Comparison of ENCODE assay signal across 17 mouse cellular contexts in genomic region chr11:59329616-59330015, GRCm38 (mm10). TPM values are rescaled to one million over a fixed set of nuclear protein-coding genes. Genes with fewer than 3 reads are reported as not detected.
DNase-seq lines count a peak whose midpoint lies in the region; ATAC-seq lines count a peak whose summit lies in the region.
"Had no signal": no experiment of that assay in that cellular context is flagged by ENCODE, and none has a peak within 500 bp of the region (broad histone marks: within the 10 kb centered on the region; RNA-seq: fewer than 3 reads in every experiment).

No protein-coding gene starts in this region.

- no peak overlapping the region for H3K4me2 ChIP-seq in kidney, embryonic 15.5 days
- no peak overlapping the region for H3K4me2 ChIP-seq in embryonic facial prominence, embryonic 12.5 days (replicated peaks)
- no peak overlapping the region for H3K4me2 ChIP-seq in hindbrain, embryonic 12.5 days (replicated peaks)
- no peak overlapping the region for H3K4me2 ChIP-seq in midbrain, embryonic 13.5 days (replicated peaks)

- peak overlapping the region; percentile 57 for H3K27ac ChIP-seq in kidney, embryonic 15.5 days
- peak overlapping the region; percentile 58; the same call in 1 of the 2 replicates for H3K27ac ChIP-seq in embryonic facial prominence, embryonic 12.5 days
- peak overlapping the region; percentile 48; the same call in 1 of the 2 replicates for H3K27ac ChIP-seq in hindbrain, embryonic 12.5 days
- H3K27ac ChIP-seq in midbrain, embryonic 13.5 days, result peak overlapping the region; percentile 64; the same call in 1 of the 2 replicates

- H3K9ac ChIP-seq in kidney, embryonic 15.5 days, result no peak overlapping the region
- H3K9ac ChIP-seq in embryonic facial prominence, embryonic 12.5 days, result peak overlapping the region; percentile 19; the same call in 1 of the 2 replicates
- peak overlapping the region; percentile 41; the same call in 1 of the 2 replicates for H3K9ac ChIP-seq in hindbrain, embryonic 12.5 days
- H3K9ac ChIP-seq in midbrain, embryonic 13.5 days (replicated peaks), result no peak overlapping the region

- 36% methylated on average over 6 of the region's 6 CpGs for WGBS in kidney, embryonic 15.5 days
- WGBS in embryonic facial prominence, embryonic 12.5 days, result 13% methylated on average over 6 of the region's 6 CpGs
- 19% methylated on average over 6 of the region's 6 CpGs for WGBS in hindbrain, embryonic 12.5 days
- WGBS in midbrain, embryonic 13.5 days, result 5% methylated on average over 6 of the region's 6 CpGs

- peaks cover 49% of the 10 kb centered on the region for H3K4me1 ChIP-seq in kidney, embryonic 15.5 days
- peaks cover 32% of the 10 kb centered on the region for H3K4me1 ChIP-seq in embryonic facial prominence, embryonic 12.5 days
- peaks cover 16% of the 10 kb centered on the region for H3K4me1 ChIP-seq in hindbrain, embryonic 12.5 days
- peaks cover 27% of the 10 kb centered on the region for H3K4me1 ChIP-seq in midbrain, embryonic 13.5 days (replicated peaks)

- H3K27me3 ChIP-seq in kidney, embryonic 15.5 days, result peaks cover 4% of the 10 kb centered on the region; the same call in 1 of the 2 replicates
- 0 out of 2 replicates have a peak, but pooled peaks cover 2% of the 10 kb centered on the region for H3K27me3 ChIP-seq in embryonic facial prominence, embryonic 12.5 days
- 0 out of 2 replicates have a peak, but pooled peaks cover 9% of the 10 kb centered on the region for H3K27me3 ChIP-seq in hindbrain, embryonic 12.5 days
- peaks cover 29% of the 10 kb centered on the region for H3K27me3 ChIP-seq in midbrain, embryonic 13.5 days

- no peaks in the 10 kb centered on the region for H3K36me3 ChIP-seq in kidney, embryonic 15.5 days
- peaks cover 6% of the 10 kb centered on the region; the same call in 1 of the 2 replicates for H3K36me3 ChIP-seq in embryonic facial prominence, embryonic 12.5 days
- H3K36me3 ChIP-seq in hindbrain, embryonic 12.5 days, result no peaks in the 10 kb centered on the region
- H3K36me3 ChIP-seq in midbrain, embryonic 13.5 days, result no peaks in the 10 kb centered on the region

- 0 out of 2 replicates have a peak, but pooled peaks have one; percentile 31 for ATAC-seq in kidney, embryonic 15.5 days (replicated peaks; ENCODE audit: low FRiP score)
- ATAC-seq in embryonic facial prominence, embryonic 12.5 days (ENCODE audit: insufficient number of reproducible peaks, insufficient read depth, low FRiP score, low TSS enrichment), result no peak
- no peak for ATAC-seq in hindbrain, embryonic 12.5 days (ENCODE audit: low FRiP score)
- ATAC-seq in midbrain, embryonic 13.5 days, result peak; percentile 69
- ATAC-seq: CD4-positive, CD25-positive, alpha-beta regulatory T cell, adult 4 months; lung, postnatal 0 days had no signal

- no peaks in the 10 kb centered on the region for H3K9me3 ChIP-seq in kidney, embryonic 15.5 days (replicated peaks)
- H3K9me3 ChIP-seq in embryonic facial prominence, embryonic 12.5 days, result no peaks in the 10 kb centered on the region
- H3K9me3 ChIP-seq in hindbrain, embryonic 12.5 days (replicated peaks), result no peaks in the 10 kb centered on the region
- H3K9me3 ChIP-seq in midbrain, embryonic 13.5 days, result no peaks in the 10 kb centered on the region

- no peak overlapping the region for H3K4me3 ChIP-seq in kidney, embryonic 15.5 days (replicated peaks)
- H3K4me3 ChIP-seq in embryonic facial prominence, embryonic 12.5 days, result no peak overlapping the region
- no peak overlapping the region for H3K4me3 ChIP-seq in hindbrain, embryonic 12.5 days
- H3K4me3 ChIP-seq in midbrain, embryonic 13.5 days (replicated peaks), result no peak overlapping the region

- DNase-seq in kidney, adult 11 months, result no peak
- DNase-seq in layer of hippocampus, postnatal 10 days (ENCODE audit: low spot score in 2 of 2), result no peak
- no peak for DNase-seq in right cerebral cortex, postnatal 4 days
- DNase-seq in B cell, adult 2 months, result no peak
- DNase-seq: cerebellum, adult 8-10 months; heart, postnatal 36 days; kidney, adult 9 months; right cerebral cortex, postnatal 25 days had no signal

RNA-seq across cellular contexts. Expression of gene Wnt9a, which starts 22.9 kb away (rescaled TPM):
- polyA plus RNA-seq in kidney, embryonic 15.5 days (2015; fragmentation: Nextera tagmentation; extraction: Ambion mirVana), result 1.6 and 2.1 TPM in 2 replicates
- polyA plus RNA-seq in embryonic facial prominence, embryonic 12.5 days (2016; fragmentation: Nextera tagmentation; extraction: Ambion mirVana), result 5.9 and 7.1 TPM in 2 replicates
- 6.1 and 6.9 TPM in 2 replicates for polyA plus RNA-seq in hindbrain, embryonic 12.5 days (2016; fragmentation: Nextera tagmentation; extraction: Ambion mirVana)
- polyA plus RNA-seq in midbrain, embryonic 13.5 days (2015; fragmentation: Nextera tagmentation; extraction: Ambion mirVana), result 2.9 and 6.0 TPM in 2 replicates
- 1 to 10 TPM; 2.7 to 2.9 TPM for total RNA-seq in layer of hippocampus, postnatal 10 days (2021)
- total RNA-seq: granulocyte monocyte progenitor cell, adult 5-6 weeks had no signal
- polyA plus RNA-seq: CD4-positive, CD25-positive, alpha-beta regulatory T cell, adult 4 months had no signal

RNA-seq across cellular contexts. Expression of gene Wnt3a, which starts 39.1 kb away (rescaled TPM):
- not detected in 2 replicates for polyA plus RNA-seq in kidney, embryonic 15.5 days (2015; fragmentation: Nextera tagmentation; extraction: Ambion mirVana)
- 1.8 and 2.6 TPM in 2 replicates for polyA plus RNA-seq in embryonic facial prominence, embryonic 12.5 days (2016; fragmentation: Nextera tagmentation; extraction: Ambion mirVana)
- 5.0 and 8.0 TPM in 2 replicates for polyA plus RNA-seq in hindbrain, embryonic 12.5 days (2016; fragmentation: Nextera tagmentation; extraction: Ambion mirVana)
- polyA plus RNA-seq in midbrain, embryonic 13.5 days (2015; fragmentation: Nextera tagmentation; extraction: Ambion mirVana), result 0.68 and 3.0 TPM in 2 replicates
- total RNA-seq in layer of hippocampus, postnatal 10 days (2021), result not detected
- total RNA-seq: granulocyte monocyte progenitor cell, adult 5-6 weeks; heart, postnatal 36 days; liver, adult 2 months had no signal
- polyA plus RNA-seq: CD4-positive, CD25-positive, alpha-beta regulatory T cell, adult 4 months; liver, adult 2 months had no signal

RNA-seq across cellular contexts. Expression of gene Prss38, which starts 45.8 kb away (rescaled TPM):
- not detected in 2 replicates for polyA plus RNA-seq in kidney, embryonic 15.5 days (2015; fragmentation: Nextera tagmentation; extraction: Ambion mirVana)
- polyA plus RNA-seq in embryonic facial prominence, embryonic 12.5 days (2016; fragmentation: Nextera tagmentation; extraction: Ambion mirVana), result not detected in 2 replicates
- polyA plus RNA-seq in hindbrain, embryonic 12.5 days (2016; fragmentation: Nextera tagmentation; extraction: Ambion mirVana), result not detected in 2 replicates
- polyA plus RNA-seq in midbrain, embryonic 13.5 days (2015; fragmentation: Nextera tagmentation; extraction: Ambion mirVana), result not detected in 2 replicates
- total RNA-seq in layer of hippocampus, postnatal 10 days (2021), result not detected
- total RNA-seq: granulocyte monocyte progenitor cell, adult 5-6 weeks; heart, postnatal 36 days; left cerebral cortex, adult 18-20 months; liver, adult 2 months had no signal
- polyA plus RNA-seq: CD4-positive, CD25-positive, alpha-beta regulatory T cell, adult 4 months; liver, adult 2 months; lung, postnatal 0 days had no signal

Comparison
In these comparisons a context has a peak if more than half of its experiments do, and no peak if none do; other contexts are left out.
1. ATAC-seq: peak in kidney, embryonic 15.5 days (single experiment) and midbrain, embryonic 13.5 days (single experiment); none in embryonic facial prominence, embryonic 12.5 days (single experiment) and hindbrain, embryonic 12.5 days (single experiment).
2. H3K9ac ChIP-seq: peak in embryonic facial prominence, embryonic 12.5 days (single experiment) and hindbrain, embryonic 12.5 days (single experiment); none in kidney, embryonic 15.5 days (single experiment) and midbrain, embryonic 13.5 days (single experiment).
3. Peak in every context shown above with its lines, with median percentiles within 50 percentile points of each other: H3K27ac ChIP-seq.